Mouse (Mus musculus) Patski (cell line): ENCODE results near the gene Ago1. TPM values are rescaled to one million over a fixed set of nuclear protein-coding genes. Genes with fewer than 3 reads are reported as not detected.
A peak's percentile ranks its signal among the peaks of the same experiment; 100 is the strongest.

ENCODE experiments used
- ATAC-seq: fragments of 100-300 bp; one replicate; pipeline ENCODE4 v1.8.0; 2021
- CTCF ChIA-PET: fragments of 350-600 bp; sonication (Branson Sonifier 250); formaldehyde crosslinking; loops from one replicate; lab custom pipeline; 2022; ENCODE audit warnings: inconsistent platforms; lab: Charles Lee
- POLR2A ChIA-PET: fragments of 350-600 bp; sonication (Branson Sonifier 250); formaldehyde crosslinking; loops from one replicate; lab custom pipeline; 2022; ENCODE audit warnings: antibody characterized with exemption, inconsistent platforms; lab: Charles Lee
- DNase-seq: peaks from one replicate; pipeline ENCODE4 v3.0.0-alpha.2; 2011; ENCODE audit warnings: low read depth, low spot score
- H3K27me3 ChIP-seq: fragments of 371-371 bp; one replicate; pipeline ENCODE4 v1.5.1; 2021
- CTCF ChIP-seq: fragments of 100-300 bp; IDR thresholded peaks from one replicate; pipeline ENCODE4 v1.5.1; 2021
- in situ Hi-C: fragments of 300-500 bp; cut with MboI; formaldehyde crosslinking; loops from 3 replicates; pipeline ENCODE4 v1.11.1; 2018; ENCODE audit warnings: low pct_unique_long_range_greater_than_20kb, mixed read lengths
- polyA plus RNA-seq: library from polyadenylated mRNA; unstranded; gene quantifications from one replicate; pipeline ENCODE4 v1.2.3, GENCODE M21; 2021

Ago1 gene
- polyA plus RNA-seq, 1 experiment from 2014 or later: 23.5 TPM

DNA sequence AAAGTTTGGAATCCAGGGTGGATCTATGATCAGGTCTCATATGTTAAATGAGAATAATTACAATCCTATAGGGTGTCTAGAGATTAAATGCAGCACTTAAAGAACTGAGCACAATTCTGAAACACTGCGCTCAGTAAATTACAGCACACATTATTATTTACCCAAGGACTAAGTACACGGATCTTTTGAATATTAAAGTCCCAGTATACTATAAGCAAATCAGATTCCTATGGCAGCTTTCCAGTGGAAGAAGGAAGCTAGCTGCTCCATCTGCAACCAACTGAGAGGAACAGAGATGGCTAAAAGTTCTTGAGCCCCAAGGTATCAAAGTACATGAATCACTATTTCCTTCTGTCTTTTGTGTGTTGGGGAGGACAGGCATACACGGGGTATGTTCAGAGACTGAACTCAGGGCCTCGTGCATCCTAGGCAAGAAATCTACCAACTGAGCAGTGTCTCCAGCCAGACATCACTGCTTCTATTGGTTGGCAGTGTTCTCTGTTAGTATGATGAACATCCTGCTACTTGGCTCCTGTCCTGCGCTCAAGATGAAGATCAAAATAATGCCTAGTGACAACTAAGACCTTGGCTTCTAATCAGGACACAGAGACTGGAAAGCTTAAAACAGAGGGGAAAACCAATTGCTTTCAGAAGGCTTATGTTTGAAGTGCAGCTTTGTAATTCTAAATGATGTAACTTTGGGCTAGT, 13.7 kb downstream of the Ago1 start:
- no peak for TF ChIP-seq CTCF
- H3K27me3 ChIP-seq: no peaks in the 10 kb centered on the region
- ChIA-PET POLR2A (no interaction called here), CTCF (interaction anchor here (0.8 kb wide), 1 partner anchor 13 kb away, joined by 5 read pairs; the partner anchor contains the start of gene Ago1)
- DNase-seq (no peak), ATAC-seq (no peak)
- in situ Hi-C loops: no loop called here

DNA sequence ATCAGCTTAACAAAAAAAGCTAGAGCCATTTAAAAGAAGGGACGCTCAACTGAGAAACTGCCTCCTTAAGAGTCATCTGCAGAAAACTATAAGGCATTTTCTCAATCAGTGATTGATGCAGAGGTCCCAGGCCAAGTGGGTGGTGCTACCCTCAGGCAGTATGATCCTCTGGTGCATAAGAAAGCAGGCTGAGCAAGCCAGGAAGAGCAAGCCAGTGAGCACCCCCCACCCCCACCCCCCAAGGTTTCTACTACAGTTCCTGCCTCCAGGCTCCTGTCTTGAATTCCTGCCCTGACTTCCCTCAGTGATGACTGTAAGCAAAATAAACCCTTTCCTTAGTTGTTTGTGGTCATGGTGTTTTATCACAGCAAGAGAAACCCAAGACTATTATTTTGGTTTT, 18.1 kb downstream of the Ago1 start:
- H3K27me3 ChIP-seq: no peaks in the 10 kb centered on the region
- ChIA-PET CTCF (no interaction called here), POLR2A (no interaction called here)
- DNase-seq (no peak), ATAC-seq (no peak)
- TF ChIP-seq CTCF: no peak
- in situ Hi-C loops: no loop called here

DNA sequence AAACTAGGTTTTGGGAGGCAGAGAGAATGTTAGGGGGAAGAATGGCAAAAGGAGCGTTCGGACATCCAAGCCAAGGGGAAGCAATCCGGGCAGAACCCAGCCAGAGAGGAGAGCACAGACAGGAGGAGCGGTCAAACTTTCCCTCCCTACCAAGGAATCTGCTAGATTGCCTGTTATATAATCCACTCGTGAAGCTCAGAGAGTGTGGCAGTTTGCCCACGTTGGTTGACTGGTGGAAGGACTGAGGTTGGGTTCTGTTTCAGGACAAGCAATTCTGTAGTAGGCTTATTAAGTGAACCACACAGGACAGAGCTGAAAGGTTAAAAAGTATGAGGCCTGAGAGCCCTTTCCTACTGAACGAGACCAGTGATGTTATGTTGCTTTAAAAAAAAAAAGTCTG, 21.3 kb downstream of the Ago1 start:
- POLR2A ChIA-PET: no interaction called here

DNA sequence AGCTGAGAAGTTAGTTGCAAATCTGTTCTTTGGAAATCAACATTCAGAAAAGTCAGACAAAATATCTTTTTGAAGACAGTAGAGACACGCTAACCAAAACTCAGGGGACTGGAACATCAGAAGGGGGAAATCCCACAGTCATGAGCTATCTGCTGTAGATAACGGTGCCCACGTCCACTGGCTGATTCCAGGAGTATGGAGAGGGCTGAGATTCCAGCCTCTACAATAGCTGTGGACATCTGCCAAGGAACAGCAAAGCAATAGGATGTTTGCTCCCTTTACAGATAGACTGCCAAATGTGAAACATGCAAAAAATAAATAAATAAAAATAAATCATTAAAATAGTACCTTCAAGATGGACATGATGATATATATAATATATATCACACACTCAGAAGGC, 23.9 kb downstream of the Ago1 start:
- ChIA-PET POLR2A (no interaction called here), CTCF (interaction anchor here (1.1 kb wide), 1 partner anchor 10 kb away, joined by 3 read pairs; no protein-coding TSS in a partner anchor)
- DNase-seq: no peak
- no peak for ATAC-seq
- no peaks in the 10 kb centered on the region for H3K27me3 ChIP-seq
- TF ChIP-seq CTCF: no peak
- in situ Hi-C loops: no loop called here

More for the DNA sequence above, 21.3 kb downstream of the Ago1 start:
- CTCF ChIA-PET: no interaction called here
- no peak for DNase-seq
- TF ChIP-seq CTCF: no peak
- H3K27me3 ChIP-seq: no peaks in the 10 kb centered on the region
- no peak for ATAC-seq
- in situ Hi-C loops: no loop called here

DNA sequence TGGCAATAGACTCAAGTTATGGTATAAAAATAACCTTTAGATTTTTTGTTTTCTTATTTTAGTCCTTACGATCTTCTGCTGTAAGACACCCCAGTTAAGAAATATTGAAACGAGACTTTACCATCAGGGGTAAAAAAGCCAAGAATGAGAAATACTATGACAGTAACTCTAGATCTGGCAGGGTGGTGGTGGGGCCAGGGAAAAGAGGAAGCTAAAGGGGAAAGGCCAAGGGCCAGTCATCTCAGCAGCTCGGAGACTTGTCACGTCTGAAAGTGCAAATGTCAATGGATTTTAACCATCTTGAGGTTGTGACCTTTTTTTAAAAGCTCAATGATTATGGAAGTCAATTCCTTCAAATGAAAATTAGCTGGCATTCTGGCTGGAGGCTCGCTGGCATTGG, 30.1 kb downstream of the Ago1 start:
- in situ Hi-C loops: no loop called here
- ChIA-PET CTCF (interaction anchor here (1.5 to 2.0 kb wide), 2 partner anchors 9 to 469 kb away, joined by 3 to 8 read pairs; partner anchors contain the start of gene Ago3), POLR2A (no interaction called here)
- no peaks in the 10 kb centered on the region for H3K27me3 ChIP-seq
- DNase-seq (no peak), ATAC-seq (no peak)
- TF ChIP-seq CTCF: no peak

DNA sequence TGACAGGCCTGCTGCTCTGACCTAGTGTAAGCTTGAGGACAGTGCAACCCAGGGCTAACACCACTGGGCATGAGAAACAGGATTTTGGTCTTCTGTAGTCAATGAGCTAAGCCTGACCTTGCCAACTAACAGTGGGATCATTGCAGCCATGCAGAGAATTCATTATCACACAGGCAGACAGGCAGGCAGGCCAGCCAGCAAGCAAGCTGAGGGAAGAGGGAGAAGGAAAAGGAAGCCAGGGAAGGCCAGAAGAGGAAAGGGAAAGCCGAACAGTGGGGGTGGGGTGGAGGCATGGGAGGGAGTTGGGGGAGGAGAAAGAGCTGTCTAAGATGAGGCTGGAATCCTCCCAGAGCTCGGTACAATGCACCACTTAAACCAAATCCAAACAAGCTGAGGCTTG, 32.1 kb downstream of the Ago1 start:
- TF ChIP-seq CTCF: no peak
- in situ Hi-C loops: no loop called here
- H3K27me3 ChIP-seq: no peaks in the 10 kb centered on the region
- DNase-seq: no peak
- ATAC-seq: no peak
- CTCF ChIA-PET: no interaction called here
- POLR2A ChIA-PET: no interaction called here

DNA sequence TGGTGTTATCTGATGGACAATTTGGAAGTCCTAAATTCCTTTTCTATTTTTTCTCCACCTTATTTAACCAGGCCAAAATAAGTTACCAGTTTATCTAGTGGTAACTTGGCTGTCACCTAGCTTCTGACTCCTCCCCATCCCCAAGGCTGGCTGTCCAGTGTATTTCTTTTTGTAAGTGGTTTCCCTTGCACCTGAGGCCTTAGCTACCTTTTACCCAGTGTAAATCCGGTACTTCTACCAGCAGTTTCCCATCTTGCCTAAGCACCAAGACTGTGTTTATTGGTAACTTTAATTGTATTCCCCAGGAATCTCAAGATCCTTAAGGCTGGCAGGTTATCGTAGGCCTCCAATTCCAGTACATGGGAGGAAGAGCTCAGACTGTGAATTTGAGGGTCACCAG, 34.3 kb downstream of the Ago1 start:
- ATAC-seq (no peak), DNase-seq (no peak)
- H3K27me3 ChIP-seq: no peaks in the 10 kb centered on the region
- no peak for TF ChIP-seq CTCF
- in situ Hi-C loops: no loop called here
- ChIA-PET CTCF (interaction anchor here (1.1 kb wide), 1 partner anchor 11 kb away, joined by 3 read pairs; no protein-coding TSS in a partner anchor), POLR2A (no interaction called here)

DNA sequence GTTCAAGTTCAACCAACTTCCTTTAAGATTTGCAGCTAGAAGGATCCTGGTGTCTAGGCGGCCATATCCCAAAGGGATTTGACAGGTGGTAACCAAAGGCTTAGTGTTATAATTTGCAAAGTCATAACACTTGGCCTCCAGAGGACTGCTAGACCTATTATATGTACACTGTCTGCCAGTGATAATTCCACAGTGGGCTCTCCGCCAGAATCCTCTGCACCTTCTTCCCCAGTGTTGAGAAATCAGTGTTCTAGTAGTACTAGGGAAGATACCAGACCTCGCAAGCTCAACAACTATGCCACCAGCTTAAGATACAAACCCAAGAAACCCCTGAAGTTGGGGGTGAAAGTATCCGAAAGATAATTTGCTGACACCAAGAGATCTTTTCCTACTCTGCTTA, 35.2 kb downstream of the Ago1 start:
- no peaks in the 10 kb centered on the region for H3K27me3 ChIP-seq
- CTCF ChIA-PET: no interaction called here
- POLR2A ChIA-PET: interaction anchor here (0.6 kb wide), 1 partner anchor 187 kb away, joined by 3 read pairs; no protein-coding TSS in a partner anchor
- ATAC-seq: no peak
- no peak for DNase-seq
- in situ Hi-C loops: no loop called here
- no peak for TF ChIP-seq CTCF

DNA sequence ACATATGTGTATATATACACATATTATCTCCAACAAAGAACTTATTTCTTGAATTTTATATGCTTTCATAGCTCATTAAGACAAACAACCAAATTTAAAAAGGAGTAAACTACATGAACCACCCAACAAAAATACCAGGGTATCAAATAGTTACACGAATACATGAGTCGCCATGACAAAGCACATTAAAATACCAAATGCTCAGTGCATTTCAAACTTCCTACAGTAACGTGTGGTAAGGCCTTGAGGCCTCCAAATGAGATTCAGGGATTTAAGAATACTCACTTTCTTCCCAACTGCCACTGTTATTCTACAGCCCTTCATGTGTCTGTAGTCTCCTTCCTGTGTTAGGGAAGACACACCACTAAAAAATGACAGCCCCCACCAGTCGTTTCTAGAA, 36.6 kb downstream of the Ago1 start:
- DNase-seq (no peak), ATAC-seq (no peak)
- no peaks in the 10 kb centered on the region for H3K27me3 ChIP-seq
- TF ChIP-seq CTCF: no peak
- CTCF ChIA-PET: no interaction called here
- in situ Hi-C loops: no loop called here
- POLR2A ChIA-PET: no interaction called here

DNA sequence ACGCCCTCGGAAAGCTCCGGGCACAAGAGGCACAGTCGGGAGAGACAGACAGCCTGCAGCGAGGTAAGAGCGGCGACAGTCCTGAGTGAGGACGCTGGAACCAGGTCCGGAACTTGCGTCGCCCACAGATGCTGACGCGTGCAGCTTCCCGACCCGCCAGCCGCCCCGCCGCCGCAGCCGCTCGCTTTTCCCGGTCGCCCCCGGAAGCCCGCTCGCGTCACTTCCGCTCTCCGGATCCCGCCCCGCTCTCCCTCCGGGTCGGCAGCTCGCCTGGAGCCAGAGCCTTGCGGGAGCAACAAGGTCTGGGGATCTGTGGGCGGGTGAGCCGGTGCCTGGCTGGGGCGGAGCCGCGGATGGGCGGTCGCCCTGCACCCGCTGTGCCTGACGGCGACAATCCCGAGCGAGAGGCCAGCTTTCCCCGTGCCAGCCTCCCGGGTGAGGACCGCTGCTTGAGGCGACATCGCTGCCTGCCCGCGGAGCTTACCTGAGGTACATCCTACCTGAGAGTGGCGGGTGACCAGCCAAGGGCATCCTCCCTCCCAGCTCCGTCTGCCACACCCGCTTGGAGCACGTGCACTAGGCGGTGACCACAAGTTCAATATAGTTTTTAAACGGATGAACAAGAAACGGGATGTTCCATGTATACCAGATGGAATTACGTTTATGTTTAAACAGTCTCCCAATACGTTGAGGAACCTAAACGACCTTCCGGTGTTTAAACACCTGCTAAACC, 38.9 kb downstream of the Ago1 start, which contains the start of gene Ago3:
Gene Ago3, minus strand, starts transcription at position 210 of the 733 bp plus-strand sequence.
- in situ Hi-C loops: no loop called here
- ChIA-PET CTCF (interaction anchor here (2.8 kb wide), 1 partner anchor 9 kb away, joined by 8 read pairs; no protein-coding TSS in a partner anchor), POLR2A (no interaction called here)

More for the DNA sequence above, 38.9 kb downstream of the Ago1 start, which contains the start of gene Ago3:
- H3K27me3 ChIP-seq: no peaks in the 10 kb centered on the region
- ATAC-seq (peak; percentile 98), DNase-seq (no peak)
- TF ChIP-seq CTCF: no peak
